In the genomic region with DNA sequence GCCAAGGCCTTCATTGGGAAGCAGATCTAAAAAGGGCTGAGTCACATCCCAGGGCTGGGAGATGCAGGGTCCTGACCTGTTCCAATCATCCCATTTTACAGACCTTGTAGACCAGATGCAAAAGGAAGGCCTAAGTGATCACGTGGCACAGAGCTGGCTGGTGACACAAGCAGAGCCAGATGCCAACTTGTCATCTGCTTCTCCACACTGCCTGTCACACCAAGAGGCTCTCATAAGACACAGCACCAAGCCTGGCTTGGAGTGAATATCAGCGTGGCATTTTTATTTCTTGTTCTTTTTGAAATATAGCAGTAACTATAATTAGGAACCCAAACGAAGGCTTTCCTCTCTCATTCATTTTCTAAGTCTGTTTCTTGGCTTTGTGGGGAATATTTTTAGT, we compare ENCODE assay signal across 13 mouse cellular contexts. TPM values are rescaled to one million over a fixed set of nuclear protein-coding genes. Genes with fewer than 3 reads are reported as not detected.
DNase-seq lines count a peak whose midpoint lies in the region; ATAC-seq lines count a peak whose summit lies in the region.
"Had no signal": no experiment of that assay in that cellular context is flagged by ENCODE, and none has a peak within 500 bp of the region (broad histone marks: within the 10 kb centered on the region; RNA-seq: fewer than 3 reads in every experiment).

No protein-coding gene starts in this region.

- H3K36me3 ChIP-seq in forebrain, embryonic 15.5 days = no peaks in the 10 kb centered on the region
- H3K36me3 ChIP-seq in forebrain, embryonic 13.5 days (ENCODE audit: poor library complexity, severe bottlenecking) = peaks cover 45% of the 10 kb centered on the region
- peaks cover 18% of the 10 kb centered on the region for H3K36me3 ChIP-seq in lung, embryonic 16.5 days (ENCODE audit: control insufficient read depth, insufficient read depth, low read length)
- H3K36me3 ChIP-seq in hindbrain, embryonic 12.5 days = peaks cover 31% of the 10 kb centered on the region
- H3K36me3 ChIP-seq in midbrain, embryonic 15.5 days (replicated peaks) = no peaks in the 10 kb centered on the region

- 49% methylated on average over 3 of the region's 3 CpGs for WGBS in forebrain, embryonic 15.5 days
- 69% methylated on average over 3 of the region's 3 CpGs for WGBS in forebrain, embryonic 13.5 days
- WGBS in lung, embryonic 16.5 days = 70% methylated on average over 3 of the region's 3 CpGs
- 67% methylated on average over 3 of the region's 3 CpGs for WGBS in hindbrain, embryonic 12.5 days
- 64% methylated on average over 3 of the region's 3 CpGs for WGBS in midbrain, embryonic 15.5 days

- no peaks in the 10 kb centered on the region for H3K27me3 ChIP-seq in forebrain, embryonic 15.5 days
- no peaks in the 10 kb centered on the region for H3K27me3 ChIP-seq in forebrain, embryonic 13.5 days
- H3K27me3 ChIP-seq in lung, embryonic 16.5 days (ENCODE audit: control insufficient read depth, insufficient read depth, low read depth, low read length) = no peaks in the 10 kb centered on the region
- no peaks in the 10 kb centered on the region for H3K27me3 ChIP-seq in hindbrain, embryonic 12.5 days
- H3K27me3 ChIP-seq in midbrain, embryonic 15.5 days (replicated peaks) = no peaks in the 10 kb centered on the region
- H3K27me3 ChIP-seq: intestine, embryonic 15.5 days; limb, embryonic 12.5 days had no signal

- no peak overlapping the region for H3K4me3 ChIP-seq in forebrain, embryonic 15.5 days
- H3K4me3 ChIP-seq in forebrain, embryonic 13.5 days = no peak overlapping the region
- no peak overlapping the region for H3K4me3 ChIP-seq in lung, embryonic 16.5 days (ENCODE audit: low read length)
- H3K4me3 ChIP-seq in hindbrain, embryonic 12.5 days = no peak overlapping the region
- no peak overlapping the region for H3K4me3 ChIP-seq in midbrain, embryonic 15.5 days
- H3K4me3 ChIP-seq: intestine, embryonic 15.5 days; limb, embryonic 12.5 days had no signal

- no peak for DNase-seq in lung, postnatal 25 days (ENCODE audit: low spot score)
- no peak for DNase-seq in cerebellum, postnatal 25 days
- no peak for DNase-seq in lung, postnatal 4 days
- DNase-seq: adrenal gland, adult 2 months; lung, adult 18-20 months had no signal

- no peak overlapping the region for H3K4me2 ChIP-seq in forebrain, embryonic 15.5 days (replicated peaks)
- no peak overlapping the region for H3K4me2 ChIP-seq in forebrain, embryonic 13.5 days
- H3K4me2 ChIP-seq in lung, embryonic 16.5 days (ENCODE audit: low read depth, low read length) = no peak overlapping the region
- H3K4me2 ChIP-seq in hindbrain, embryonic 12.5 days (replicated peaks) = no peak overlapping the region
- H3K4me2 ChIP-seq in midbrain, embryonic 15.5 days = no peak overlapping the region
- H3K4me2 ChIP-seq: intestine, embryonic 15.5 days; limb, embryonic 12.5 days had no signal

- H3K9me3 ChIP-seq in forebrain, embryonic 15.5 days = no peaks in the 10 kb centered on the region
- no peaks in the 10 kb centered on the region for H3K9me3 ChIP-seq in forebrain, embryonic 13.5 days (replicated peaks)
- no peaks in the 10 kb centered on the region for H3K9me3 ChIP-seq in lung, embryonic 16.5 days (ENCODE audit: control insufficient read depth, low read length)
- H3K9me3 ChIP-seq in hindbrain, embryonic 12.5 days (replicated peaks) = no peaks in the 10 kb centered on the region
- no peaks in the 10 kb centered on the region for H3K9me3 ChIP-seq in midbrain, embryonic 15.5 days
- H3K9me3 ChIP-seq: intestine, embryonic 15.5 days; limb, embryonic 12.5 days had no signal

- H3K4me1 ChIP-seq in forebrain, embryonic 15.5 days = peaks cover 18% of the 10 kb centered on the region
- H3K4me1 ChIP-seq in forebrain, embryonic 13.5 days = peaks cover 22% of the 10 kb centered on the region
- peaks cover 28% of the 10 kb centered on the region for H3K4me1 ChIP-seq in lung, embryonic 16.5 days (replicated peaks; ENCODE audit: control insufficient read depth, insufficient read depth, low read length)
- H3K4me1 ChIP-seq in hindbrain, embryonic 12.5 days = peaks cover 30% of the 10 kb centered on the region
- peaks cover 12% of the 10 kb centered on the region for H3K4me1 ChIP-seq in midbrain, embryonic 15.5 days
- H3K4me1 ChIP-seq: limb, embryonic 12.5 days had no signal

- ATAC-seq in forebrain, embryonic 15.5 days (replicated peaks) = 0 out of 2 replicates have a peak, but pooled peaks have one; percentile 38
- no peak for ATAC-seq in forebrain, embryonic 13.5 days
- no peak for ATAC-seq in lung, embryonic 16.5 days (ENCODE audit: low read depth)
- no peak for ATAC-seq in hindbrain, embryonic 12.5 days (ENCODE audit: low FRiP score)
- no peak for ATAC-seq in midbrain, embryonic 15.5 days (replicated peaks)
- ATAC-seq: intestine, embryonic 15.5 days had no signal

- no peak overlapping the region for H3K9ac ChIP-seq in forebrain, embryonic 15.5 days (replicated peaks)
- H3K9ac ChIP-seq in forebrain, embryonic 13.5 days = no peak overlapping the region
- no peak overlapping the region for H3K9ac ChIP-seq in lung, embryonic 16.5 days (ENCODE audit: low read length)
- no peak overlapping the region for H3K9ac ChIP-seq in hindbrain, embryonic 12.5 days
- H3K9ac ChIP-seq in midbrain, embryonic 15.5 days = no peak overlapping the region
- H3K9ac ChIP-seq: intestine, embryonic 15.5 days; limb, embryonic 12.5 days had no signal

- peak overlapping the region; percentile 24; the same call in 1 of the 2 replicates for H3K27ac ChIP-seq in forebrain, embryonic 15.5 days (replicated peaks)
- H3K27ac ChIP-seq in forebrain, embryonic 13.5 days = no peak overlapping the region; the same call in 1 of the 2 replicates
- peak overlapping the region; percentile 5; the same call in 1 of the 2 replicates for H3K27ac ChIP-seq in lung, embryonic 16.5 days (ENCODE audit: low read length)
- peak overlapping the region; percentile 85 for H3K27ac ChIP-seq in hindbrain, embryonic 12.5 days
- 0 out of 2 replicates have a peak overlapping the region, but pooled peaks have one; percentile 3 for H3K27ac ChIP-seq in midbrain, embryonic 15.5 days
- H3K27ac ChIP-seq: intestine, embryonic 15.5 days; kidney, postnatal 0 days; limb, embryonic 12.5 days had no signal

RNA-seq across cellular contexts. Expression of gene Chst15, which starts 52.3 kb away (rescaled TPM):
- 20.1 and 22.0 TPM in 2 replicates for polyA plus RNA-seq in forebrain, embryonic 15.5 days (2015; fragmentation: Nextera tagmentation; extraction: Ambion mirVana)
- polyA plus RNA-seq in forebrain, embryonic 13.5 days (2015; fragmentation: Nextera tagmentation; extraction: Ambion mirVana) = 13.6 and 14.7 TPM in 2 replicates
- polyA plus RNA-seq in lung, embryonic 16.5 days (2015; fragmentation: Nextera tagmentation; extraction: Ambion mirVana) = 22.3 and 24.8 TPM in 2 replicates
- polyA plus RNA-seq in hindbrain, embryonic 12.5 days (2016; fragmentation: Nextera tagmentation; extraction: Ambion mirVana) = 28.6 and 29.8 TPM in 2 replicates
- 13.5 and 14.4 TPM in 2 replicates for polyA plus RNA-seq in midbrain, embryonic 15.5 days (2015; fragmentation: Nextera tagmentation; extraction: Ambion mirVana)
